Mouse (Mus musculus) lung, adult 2 months (tissue): ENCODE data around the gene Pot1a.

ENCODE experiments used
- CTCF ChIP-seq: fragments of 200-500 bp; IDR thresholded peaks from 2 replicates; pipeline ENCODE4 v1.5.1; 2011; ENCODE audit warnings: mild to moderate bottlenecking, low read length, control low read depth; ENCODE audit not compliant: insufficient read depth
- POLR2A ChIP-seq: fragments of 200-500 bp; IDR thresholded peaks from 2 replicates; pipeline ENCODE4 v1.6.1; 2011; ENCODE audit warnings: low read depth, mild to moderate bottlenecking, control low read depth, low read length, borderline replicate concordance; ENCODE audit errors: extremely low read depth

DNA sequence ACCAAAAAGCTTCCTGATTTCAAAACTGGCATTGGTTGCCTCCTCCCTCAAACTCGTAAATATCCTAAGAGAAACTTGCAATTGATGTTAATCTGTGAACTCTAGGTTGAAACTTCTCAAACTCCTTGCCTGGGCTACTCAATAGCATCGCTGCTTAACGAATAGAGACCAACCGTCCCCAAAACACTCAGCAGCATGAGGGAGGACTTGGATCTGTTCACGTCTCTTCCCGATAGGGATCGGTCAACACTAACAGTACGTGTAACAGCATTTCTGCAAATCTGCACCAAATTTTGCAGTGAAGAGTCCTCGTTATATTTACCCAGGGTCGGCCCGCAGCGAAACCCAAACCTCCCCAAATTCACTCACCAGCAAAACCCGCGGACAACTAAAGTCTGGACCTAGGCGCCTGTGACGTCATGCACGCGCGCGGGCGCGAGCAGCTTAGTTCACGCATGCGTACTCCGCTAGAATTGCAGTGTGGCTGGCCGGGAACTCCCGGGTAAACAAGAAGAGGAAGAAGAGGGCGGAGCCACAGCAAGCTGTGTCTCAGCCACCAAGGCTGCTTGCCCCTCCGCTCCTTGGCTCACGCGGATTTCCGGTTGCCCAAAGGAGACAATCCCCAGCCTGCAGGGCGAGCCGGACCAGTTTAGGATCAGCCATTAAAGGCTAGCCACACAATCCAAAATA lies at the start of gene Pot1a:
- no peak for TF ChIP-seq CTCF
- peak; percentile 73; the same call in 1 of the 2 replicates for TF ChIP-seq POLR2A
